8 mouse cellular contexts compared by ENCODE assay signal in the genomic region with DNA sequence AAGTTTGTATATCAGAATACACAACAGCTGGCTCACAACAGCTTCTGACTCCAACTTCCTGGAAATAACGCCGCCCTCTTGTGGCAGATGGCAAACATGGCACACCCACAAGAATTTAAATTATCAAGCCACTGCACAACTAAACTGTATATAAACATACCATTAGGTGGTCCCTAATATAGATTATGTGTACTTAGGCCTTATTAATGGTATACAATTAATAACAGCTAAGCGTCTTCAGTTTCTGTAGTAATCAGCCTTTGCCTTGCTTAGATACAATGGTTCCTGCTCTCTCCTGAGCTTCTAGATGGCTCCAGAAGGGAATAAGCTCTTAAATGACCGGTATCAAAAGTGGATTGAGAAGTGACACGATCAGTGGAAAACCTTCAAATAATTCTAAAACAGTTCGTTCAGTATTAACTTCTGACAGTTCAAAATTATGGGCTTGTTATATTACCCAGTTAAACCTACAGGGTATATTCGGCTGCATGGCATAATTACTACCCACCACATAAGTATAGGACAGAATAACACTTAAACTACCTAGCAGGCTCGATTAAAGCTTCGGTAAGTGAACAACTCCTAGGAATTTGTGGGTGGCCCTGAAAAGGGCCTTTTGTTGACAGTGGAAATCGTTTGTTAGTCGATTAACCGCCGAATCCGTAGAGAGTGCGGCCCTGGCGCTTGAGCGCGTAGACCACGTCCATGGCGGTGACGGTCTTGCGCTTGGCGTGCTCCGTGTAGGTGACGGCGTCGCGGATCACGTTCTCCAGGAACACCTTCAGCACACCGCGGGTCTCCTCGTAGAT. TPM values are rescaled to one million over a fixed set of nuclear protein-coding genes. Genes with fewer than 3 reads are reported as not detected.
DNase-seq lines count a peak whose midpoint lies in the region; ATAC-seq and TF ChIP-seq lines count a peak whose summit lies in the region.

No protein-coding gene starts in this region.

- H3K4me3 ChIP-seq in left cerebral cortex, adult 2 months, result peak overlapping the region; percentile 62
- H3K4me3 ChIP-seq in kidney, embryonic 14.5 days (ENCODE audit: low read length), result peak overlapping the region; percentile 45
- peak overlapping the region; percentile 41 for H3K4me3 ChIP-seq in lung, embryonic 15.5 days
- peak overlapping the region; percentile 40 for H3K4me3 ChIP-seq in neural tube, embryonic 15.5 days (replicated peaks)

- no peaks in the 10 kb centered on the region for H3K9me3 ChIP-seq in kidney, embryonic 14.5 days (ENCODE audit: control insufficient read depth, low read length)
- no peaks in the 10 kb centered on the region for H3K9me3 ChIP-seq in lung, embryonic 15.5 days
- no peaks in the 10 kb centered on the region for H3K9me3 ChIP-seq in neural tube, embryonic 15.5 days (replicated peaks)

- TF ChIP-seq CTCF in left cerebral cortex, adult 2 months (IDR thresholded peaks at IDR 0.05), result peak; percentile 79

- H3K27me3 ChIP-seq in kidney, embryonic 14.5 days (ENCODE audit: control insufficient read depth, insufficient read depth, low read length), result no peaks in the 10 kb centered on the region
- no peaks in the 10 kb centered on the region for H3K27me3 ChIP-seq in lung, embryonic 15.5 days
- H3K27me3 ChIP-seq in neural tube, embryonic 15.5 days (replicated peaks), result no peaks in the 10 kb centered on the region

- intact Hi-C loops in left cerebral cortex, adult 2 months (cut with DNase I), result loop anchor here (1.0 to 10.0 kb wide), 6 partner anchors 12 to 1943 kb away; a partner anchor contains a TSS

- DNase-seq in left cerebral cortex, adult 2 months (ENCODE audit: extremely low spot score in 1 of 2, low spot score in 2 of 2), result peak in 1 of 2 experiments; percentile 56
- no peak for DNase-seq in left cerebral cortex, adult 8-10 months (ENCODE audit: low spot score in 2 of 2)
- DNase-seq in c-Kit-positive CD71-positive TER-119-negative erythroid progenitor cells, embryonic 14.5 days (ENCODE audit: low read depth), result peak; percentile 91
- DNase-seq in heart, adult 8-10 months (ENCODE audit: low spot score), result peak; percentile 51
- no peak for DNase-seq in ovary, postnatal 36 days (ENCODE audit: low spot score)

- peak; percentile 20; the same call in 1 of the 2 replicates for ATAC-seq in kidney, embryonic 14.5 days (ENCODE audit: low FRiP score, low TSS enrichment)
- ATAC-seq in lung, embryonic 15.5 days (ENCODE audit: borderline replicate concordance, extremely low read depth, low FRiP score, low TSS enrichment), result peak; percentile 43; the same call in 1 of the 2 replicates
- ATAC-seq in neural tube, embryonic 15.5 days (ENCODE audit: low FRiP score), result peak; percentile 84

- H3K4me1 ChIP-seq in kidney, embryonic 14.5 days (ENCODE audit: control insufficient read depth, insufficient read depth, low read length), result 0 out of 2 replicates have a peak, but pooled peaks cover 6% of the 10 kb centered on the region
- H3K4me1 ChIP-seq in lung, embryonic 15.5 days, result peaks cover 26% of the 10 kb centered on the region
- peaks cover 14% of the 10 kb centered on the region; the same call in 1 of the 2 replicates for H3K4me1 ChIP-seq in neural tube, embryonic 15.5 days

- WGBS in kidney, embryonic 14.5 days, result under 1% methylated on average over 24 of the region's 32 CpGs
- WGBS in lung, embryonic 15.5 days, result under 1% methylated on average over 28 of the region's 32 CpGs
- WGBS in neural tube, embryonic 15.5 days, result under 1% methylated on average over 25 of the region's 32 CpGs

- peak overlapping the region; percentile 74 for H3K4me2 ChIP-seq in kidney, embryonic 14.5 days (replicated peaks; ENCODE audit: low read depth, low read length)
- H3K4me2 ChIP-seq in lung, embryonic 15.5 days, result peak overlapping the region; percentile 55
- H3K4me2 ChIP-seq in neural tube, embryonic 15.5 days, result peak overlapping the region; percentile 60

- peak overlapping the region; percentile 82 for H3K27ac ChIP-seq in left cerebral cortex, adult 2 months
- peak overlapping the region; percentile 94 for H3K27ac ChIP-seq in kidney, embryonic 14.5 days (ENCODE audit: low read depth, low read length)
- peak overlapping the region; percentile 94 for H3K27ac ChIP-seq in lung, embryonic 15.5 days
- H3K27ac ChIP-seq in neural tube, embryonic 15.5 days (replicated peaks), result peak overlapping the region; percentile 79

- H3K36me3 ChIP-seq in kidney, embryonic 14.5 days (ENCODE audit: control insufficient read depth, insufficient read depth, low read length), result no peaks in the 10 kb centered on the region
- no peaks in the 10 kb centered on the region for H3K36me3 ChIP-seq in lung, embryonic 15.5 days
- no peaks in the 10 kb centered on the region for H3K36me3 ChIP-seq in neural tube, embryonic 15.5 days

- H3K9ac ChIP-seq in kidney, embryonic 14.5 days (ENCODE audit: low read depth, low read length), result peak overlapping the region; percentile 76
- H3K9ac ChIP-seq in lung, embryonic 15.5 days, result peak overlapping the region; percentile 51
- H3K9ac ChIP-seq in neural tube, embryonic 15.5 days (replicated peaks), result peak overlapping the region; percentile 47

RNA-seq across cellular contexts. Expression of a gene that starts 0.6 kb away (rescaled TPM):
- 100 to 1,000 TPM; 103 TPM for total RNA-seq in left cerebral cortex, adult 2 months (2021)
- total RNA-seq in left cerebral cortex, adult 8-10 months (2022), result 100 to 1,000 TPM in 2 of 4 experiments, 10 to 100 TPM in 2; 87.8 to 116 (median 99.2) TPM
- 10 to 100 TPM; 37.9 to 55.9 (median 45.3) TPM for total RNA-seq in heart, adult 8-10 months (2022)
- polyA plus RNA-seq in kidney, embryonic 14.5 days (2014; fragmentation: Nextera tagmentation; extraction: Ambion mirVana), result 9.0 and 15.0 TPM in 2 replicates
- polyA plus RNA-seq in lung, embryonic 15.5 days (2015; fragmentation: Nextera tagmentation; extraction: Ambion mirVana), result 8.2 and 9.4 TPM in 2 replicates
- polyA plus RNA-seq in neural tube, embryonic 15.5 days (2015; fragmentation: Nextera tagmentation; extraction: Ambion mirVana), result 2.7 and 2.8 TPM in 2 replicates

RNA-seq across cellular contexts. Expression of a gene that starts 2.1 kb away (rescaled TPM):
- not detected for total RNA-seq in left cerebral cortex, adult 2 months (2021)
- total RNA-seq in left cerebral cortex, adult 8-10 months (2022), result under 1 TPM in 1 of 4 experiments, not detected in 3; 0.41 TPM
- under 1 TPM in 1 of 4 experiments, not detected in 3; 0.30 TPM for total RNA-seq in heart, adult 8-10 months (2022)
- not detected in 2 replicates for polyA plus RNA-seq in kidney, embryonic 14.5 days (2014; fragmentation: Nextera tagmentation; extraction: Ambion mirVana)
- polyA plus RNA-seq in lung, embryonic 15.5 days (2015; fragmentation: Nextera tagmentation; extraction: Ambion mirVana), result 0.22 and 0.35 TPM in 2 replicates
- polyA plus RNA-seq in neural tube, embryonic 15.5 days (2015; fragmentation: Nextera tagmentation; extraction: Ambion mirVana), result not detected in 2 replicates

RNA-seq across cellular contexts. Expression of a gene that starts 13.0 kb away (rescaled TPM):
- total RNA-seq in left cerebral cortex, adult 2 months (2021), result 1 to 10 TPM; 2.4 to 3.1 TPM
- total RNA-seq in left cerebral cortex, adult 8-10 months (2022), result 1 to 10 TPM; 3.4 to 7.7 (median 4.6) TPM
- total RNA-seq in heart, adult 8-10 months (2022), result 10 to 100 TPM; 58.1 to 66.0 (median 61.5) TPM
- polyA plus RNA-seq in kidney, embryonic 14.5 days (2014; fragmentation: Nextera tagmentation; extraction: Ambion mirVana), result 6.0 and 7.6 TPM in 2 replicates
- polyA plus RNA-seq in lung, embryonic 15.5 days (2015; fragmentation: Nextera tagmentation; extraction: Ambion mirVana), result 8.6 and 10.8 TPM in 2 replicates
- polyA plus RNA-seq in neural tube, embryonic 15.5 days (2015; fragmentation: Nextera tagmentation; extraction: Ambion mirVana), result 3.7 and 4.6 TPM in 2 replicates

RNA-seq across cellular contexts. Expression of a gene that starts 13.7 kb away (rescaled TPM):
- 10 to 100 TPM; 27.0 to 29.1 TPM for total RNA-seq in left cerebral cortex, adult 2 months (2021)
- total RNA-seq in left cerebral cortex, adult 8-10 months (2022), result 10 to 100 TPM; 26.9 to 40.2 (median 30.0) TPM
- total RNA-seq in heart, adult 8-10 months (2022), result 10 to 100 TPM; 74.6 to 82.2 (median 76.6) TPM
- polyA plus RNA-seq in kidney, embryonic 14.5 days (2014; fragmentation: Nextera tagmentation; extraction: Ambion mirVana), result 54.0 and 60.2 TPM in 2 replicates
- polyA plus RNA-seq in lung, embryonic 15.5 days (2015; fragmentation: Nextera tagmentation; extraction: Ambion mirVana), result 60.8 and 63.6 TPM in 2 replicates
- 18.4 and 26.8 TPM in 2 replicates for polyA plus RNA-seq in neural tube, embryonic 15.5 days (2015; fragmentation: Nextera tagmentation; extraction: Ambion mirVana)

RNA-seq across cellular contexts. Expression of a gene that starts 13.9 kb away (rescaled TPM):
- 1 to 10 TPM; 2.1 to 2.7 TPM for total RNA-seq in left cerebral cortex, adult 2 months (2021)
- total RNA-seq in left cerebral cortex, adult 8-10 months (2022), result 1 to 10 TPM; 1.4 to 2.3 (median 1.9) TPM
- 1 to 10 TPM; 1.1 to 1.6 (median 1.3) TPM for total RNA-seq in heart, adult 8-10 months (2022)
- polyA plus RNA-seq in kidney, embryonic 14.5 days (2014; fragmentation: Nextera tagmentation; extraction: Ambion mirVana), result 1.3 and 1.9 TPM in 2 replicates
- 1.6 and 1.8 TPM in 2 replicates for polyA plus RNA-seq in lung, embryonic 15.5 days (2015; fragmentation: Nextera tagmentation; extraction: Ambion mirVana)
- polyA plus RNA-seq in neural tube, embryonic 15.5 days (2015; fragmentation: Nextera tagmentation; extraction: Ambion mirVana), result 0.26 and 0.54 TPM in 2 replicates

Comparison
In these comparisons a context has a peak if more than half of its experiments do, and no peak if none do; other contexts are left out.
1. DNase-seq: peak in c-Kit-positive CD71-positive TER-119-negative erythroid progenitor cells, embryonic 14.5 days (single experiment) and heart, adult 8-10 months (single experiment); none in left cerebral cortex, adult 8-10 months (0 of 2) and ovary, postnatal 36 days (single experiment).
2. ATAC-seq: peak in every context shown above with its lines; median percentile 84 in neural tube, embryonic 15.5 days; 43 in lung, embryonic 15.5 days; 20 in kidney, embryonic 14.5 days.
3. RNA of a gene that starts 13.0 kb away (total RNA-seq): 58.1 to 66.0 TPM in heart, adult 8-10 months; 3.4 to 7.7 TPM in left cerebral cortex, adult 8-10 months and 2.4 to 3.1 TPM in left cerebral cortex, adult 2 months; every median in the first group is over 4 times any median in the second.
4. Peak in every context shown above with its lines, with median percentiles within 50 percentile points of each other: H3K27ac ChIP-seq, H3K4me3 ChIP-seq, H3K4me2 ChIP-seq and H3K9ac ChIP-seq.